Mouse (Mus musculus): ENCODE measurements around the gene Gm13090.

The Gm13090 gene

GRCm38 (mm10) chr4:151103646-151104045 is 14.3 kb downstream of the Gm13090 start:
- DNase-seq: no peak

DNA sequence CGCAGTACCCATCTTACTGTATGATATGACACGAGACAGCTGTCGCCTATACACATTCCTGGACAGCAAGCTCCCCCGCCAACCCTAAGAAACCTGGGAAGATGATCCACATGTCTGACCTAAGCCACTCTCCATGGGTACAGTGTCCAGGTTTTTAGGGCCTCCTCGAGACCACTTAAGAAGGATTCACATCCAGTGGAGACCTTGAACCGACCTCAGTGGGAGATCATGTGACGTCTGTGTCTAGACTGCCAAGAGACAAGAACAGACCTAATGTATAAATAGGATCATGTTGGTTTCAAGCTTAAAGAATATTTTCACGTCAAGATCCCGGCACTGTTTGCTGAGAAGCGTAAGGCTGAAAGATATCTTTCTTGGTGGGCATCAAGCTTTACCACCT is 14.8 kb downstream of the Gm13090 start:
- DNase-seq: no peak

- no peak for DNase-seq
Measured at GRCm38 (mm10) chr4:151105886-151106285, 16.5 kb downstream of the Gm13090 start.

DNA sequence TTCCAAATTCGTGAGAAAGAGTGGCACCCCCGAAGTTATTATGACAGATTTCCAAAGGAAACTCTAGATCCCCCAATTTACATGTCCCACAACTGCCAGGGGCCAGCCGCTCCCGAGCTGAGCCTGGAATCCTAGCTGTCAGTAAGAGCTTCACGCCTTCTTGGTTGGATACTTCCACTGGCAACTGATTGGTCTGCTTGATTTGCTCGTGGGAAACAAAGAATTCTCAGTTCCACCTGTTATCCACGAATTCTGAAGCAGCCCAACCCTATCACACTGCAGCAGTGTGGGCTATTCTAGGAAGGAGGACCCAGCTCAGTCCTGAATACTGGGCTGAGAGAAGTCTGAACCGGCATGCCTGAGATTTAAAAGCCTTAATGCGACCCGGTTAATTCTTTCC is 17.1 kb downstream of the Gm13090 start:
- DNase-seq: no peak

- peak; percentile 82 for DNase-seq
Measured at GRCm38 (mm10) chr4:151107131-151108001, 18.0 kb downstream of the Gm13090 start.

GRCm38 (mm10) chr4:151108028-151108771 is 18.8 kb downstream of the Gm13090 start:
- DNase-seq: peak; percentile 97

GRCm38 (mm10) chr4:151108834-151109241 is 19.5 kb downstream of the Gm13090 start:
- no peak for DNase-seq

DNA sequence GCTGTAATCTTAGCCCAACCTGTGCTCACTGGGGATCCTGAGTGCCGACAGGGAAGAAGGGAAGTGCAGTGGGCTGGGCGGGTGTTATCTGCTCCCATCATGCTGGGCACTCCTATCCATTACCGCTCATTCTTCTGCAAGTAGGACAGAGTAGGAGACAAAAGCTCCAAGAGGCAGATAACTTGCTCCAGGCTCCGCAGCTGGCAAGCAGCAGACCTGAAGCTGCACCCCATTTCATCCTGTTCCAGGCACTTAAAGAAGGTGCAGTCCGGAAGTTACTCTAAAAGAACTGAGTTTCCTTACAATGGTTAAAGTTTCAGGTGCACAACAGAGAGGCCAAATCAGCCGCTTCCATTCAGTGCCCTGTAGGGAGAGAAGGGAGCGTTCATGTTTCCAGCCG is 21.9 kb downstream of the Gm13090 start:
- DNase-seq: no peak

- no peak for DNase-seq
Measured at GRCm38 (mm10) chr4:151114574-151114973, 25.2 kb downstream of the Gm13090 start.

DNA sequence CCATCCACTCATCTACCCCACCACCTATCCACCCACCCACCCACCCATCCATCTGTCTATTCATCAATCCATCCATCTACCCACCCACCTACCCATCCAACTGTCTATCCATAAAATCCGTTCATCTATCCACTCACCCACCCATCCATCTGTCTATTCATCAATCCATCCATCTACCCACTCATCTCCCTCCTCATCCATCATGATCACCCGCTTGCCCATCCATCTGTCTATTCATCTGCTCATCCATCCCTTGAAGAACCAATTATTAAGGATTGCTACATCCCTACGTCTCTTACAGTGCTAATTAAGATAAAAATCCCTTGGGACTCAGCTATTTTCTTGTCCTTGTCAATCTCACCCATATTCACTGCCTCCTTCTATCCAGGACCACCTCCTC is 29.5 kb downstream of the Gm13090 start:
- no peak for DNase-seq

DNA sequence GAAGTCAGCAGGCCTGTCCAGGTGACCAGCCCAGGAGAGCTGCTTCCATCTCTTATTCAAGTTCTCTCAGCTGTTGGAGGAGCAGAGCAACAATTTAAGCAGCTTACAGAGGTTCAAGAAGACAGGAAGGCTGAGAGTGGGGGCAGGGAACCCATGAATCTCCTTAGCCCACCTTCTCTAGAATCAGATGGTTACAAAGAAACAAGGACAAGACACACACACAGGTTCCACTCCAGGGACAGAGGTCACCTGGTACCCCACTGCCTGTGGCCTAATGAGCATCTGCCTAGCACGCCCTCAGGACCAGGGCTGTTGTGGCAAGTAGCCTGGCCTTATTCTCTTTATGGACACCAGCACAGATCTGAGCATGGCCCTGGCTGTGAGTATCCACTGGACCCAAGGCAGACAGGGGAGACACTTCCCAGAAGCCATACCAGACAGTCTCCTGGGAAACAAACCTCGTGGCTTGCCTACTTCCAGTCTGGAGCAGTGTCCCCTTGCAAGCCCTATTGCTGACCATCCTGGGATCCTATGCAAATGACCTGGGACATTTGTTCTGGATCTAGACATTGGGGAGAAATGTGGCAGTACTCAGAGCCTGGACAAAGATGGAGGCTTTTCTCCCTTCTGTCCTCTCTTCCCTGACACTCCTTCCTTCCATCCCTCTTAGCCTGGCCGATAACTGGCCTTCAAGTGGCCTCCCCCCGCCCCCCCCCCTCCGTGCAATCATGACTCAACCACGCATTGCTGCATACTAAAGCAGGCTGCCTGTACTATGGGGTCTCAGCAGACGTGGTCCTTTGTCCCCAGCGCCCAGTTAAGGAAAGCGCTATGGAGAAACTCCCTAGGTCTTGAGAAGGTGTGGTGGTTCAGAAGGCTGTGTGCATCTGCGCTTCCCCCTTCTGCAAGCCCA is 38.5 kb downstream of the Gm13090 start:
- peak; percentile 72 for DNase-seq

DNA sequence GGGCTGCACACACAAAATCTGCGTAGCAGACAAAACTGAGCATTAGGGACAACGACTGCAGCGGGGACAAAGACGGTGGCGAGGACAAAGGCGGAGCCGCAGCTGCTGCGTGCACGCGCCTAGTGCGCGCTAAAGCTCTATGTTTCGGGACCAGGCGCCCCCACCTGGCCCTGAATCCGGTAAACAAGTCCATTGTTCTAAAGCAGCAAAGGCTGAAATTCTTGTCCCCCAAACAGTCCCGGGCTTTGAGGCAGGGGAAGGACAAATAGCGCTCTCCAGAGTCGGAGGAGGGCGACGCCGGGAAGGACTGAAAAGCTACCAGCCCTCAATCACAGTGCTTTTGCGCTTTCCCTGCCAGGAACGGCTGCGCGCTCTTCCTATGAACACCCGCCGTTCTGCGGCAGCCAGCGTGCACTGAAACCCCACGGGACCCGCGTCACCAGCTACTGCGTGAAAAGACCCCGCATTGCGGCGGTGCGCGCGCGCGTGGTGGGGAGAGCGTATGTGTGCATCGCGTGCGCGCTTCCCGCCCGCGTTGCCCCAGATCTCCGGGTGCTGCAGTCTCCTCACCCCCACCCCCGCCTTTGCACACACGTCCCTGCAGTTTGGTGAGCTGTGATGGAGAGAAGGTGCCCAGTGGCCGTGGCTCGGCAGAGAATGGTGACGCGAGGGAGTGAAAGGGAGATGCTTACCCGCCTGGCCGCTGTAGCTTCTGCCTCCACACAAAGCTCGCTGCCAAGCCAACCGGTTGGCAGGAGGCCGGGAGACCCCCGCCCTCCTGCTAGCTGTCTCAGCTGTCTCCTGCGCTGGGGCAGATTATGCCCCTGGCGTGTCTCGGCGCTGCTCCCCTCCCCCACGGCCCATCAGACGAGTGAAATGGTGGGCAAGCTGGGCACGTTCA is 39.5 kb downstream of the Gm13090 start:
- DNase-seq: peak; percentile 94

- no peak for DNase-seq
Measured at GRCm38 (mm10) chr4:151129725-151130557, 40.6 kb downstream of the Gm13090 start.

DNA sequence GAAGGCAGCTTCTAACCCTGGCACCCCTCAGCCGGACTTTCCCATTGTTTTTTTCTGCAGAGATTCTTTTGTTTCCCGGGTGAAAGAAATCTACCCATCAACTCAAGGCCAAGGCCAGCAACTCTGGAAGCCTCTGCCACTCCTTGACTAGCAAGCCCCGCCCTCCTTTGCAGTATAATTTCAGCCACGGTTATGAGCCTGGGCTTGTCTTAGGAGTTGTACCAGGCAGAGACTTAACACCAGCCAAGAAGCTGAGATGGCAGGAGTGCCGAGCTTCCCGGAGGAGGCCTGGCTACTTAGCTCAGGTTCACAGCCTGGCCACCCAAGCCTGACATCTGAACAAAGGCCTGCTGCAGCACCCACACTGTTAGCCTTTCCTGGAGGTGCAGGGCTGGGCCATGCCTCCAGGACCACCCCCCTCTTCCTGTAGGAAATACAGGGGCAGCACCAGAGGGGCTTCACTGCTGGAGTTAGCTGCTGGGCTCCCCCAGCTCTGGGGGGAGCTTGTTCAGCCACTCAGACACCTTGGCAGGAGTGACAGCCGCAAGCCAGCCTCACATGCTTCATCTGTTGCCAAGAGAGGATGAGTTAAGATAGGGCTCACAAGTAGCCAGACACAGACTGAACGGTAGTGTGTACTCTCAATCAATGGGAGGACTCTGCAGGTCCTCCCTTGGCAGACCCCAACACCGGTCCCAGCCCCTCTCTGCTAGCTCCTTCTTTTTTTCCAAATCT is 41.6 kb downstream of the Gm13090 start:
- DNase-seq: no peak

GRCm38 (mm10) chr4:151132493-151132892 is 43.1 kb downstream of the Gm13090 start:
- DNase-seq: no peak

DNA sequence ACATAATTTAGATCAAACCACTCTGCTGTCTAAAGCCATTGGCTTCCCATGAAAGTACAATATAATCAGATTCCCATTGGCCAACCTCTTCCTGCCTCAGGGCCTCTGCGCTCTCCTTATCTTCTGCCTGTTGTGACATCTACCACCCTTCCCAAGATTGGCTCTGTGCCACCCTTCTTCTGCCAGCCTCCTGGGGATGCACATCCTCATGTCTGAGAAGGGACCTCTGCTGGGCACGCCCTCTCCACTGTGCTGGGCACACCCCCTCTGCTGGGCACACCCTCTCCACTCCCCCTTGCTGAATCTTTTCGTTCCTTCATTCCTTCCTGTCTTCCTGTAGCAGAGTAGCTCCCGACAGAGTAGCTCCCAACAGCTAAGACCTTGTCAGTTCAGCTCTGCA is 44.4 kb downstream of the Gm13090 start:
- no peak for DNase-seq

- no peak for DNase-seq
Measured at GRCm38 (mm10) chr4:151135491-151135890, 46.1 kb downstream of the Gm13090 start.

- no peak for DNase-seq
Measured at GRCm38 (mm10) chr4:151137701-151138100, 48.3 kb downstream of the Gm13090 start.

DNA sequence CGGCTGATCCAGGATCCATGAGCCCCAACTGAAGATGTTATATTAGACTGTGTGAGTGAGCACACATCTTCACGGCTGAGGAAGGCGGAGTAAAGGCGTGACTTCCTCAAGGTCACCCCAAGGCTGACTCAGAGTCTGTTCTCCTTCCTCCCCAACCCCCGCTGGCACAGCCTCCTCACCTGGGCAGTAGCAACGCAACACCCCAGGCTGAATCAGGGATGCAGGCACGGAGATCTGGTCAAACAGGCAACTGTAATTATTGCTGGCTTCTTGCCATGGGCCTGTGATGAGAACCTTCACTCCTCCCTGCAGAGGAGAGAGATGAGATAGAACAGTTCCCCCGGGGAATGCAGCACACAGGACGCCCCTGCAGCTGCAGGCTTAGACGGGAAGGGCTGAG is 48.8 kb downstream of the Gm13090 start:
- peak; percentile 21 for DNase-seq

DNA sequence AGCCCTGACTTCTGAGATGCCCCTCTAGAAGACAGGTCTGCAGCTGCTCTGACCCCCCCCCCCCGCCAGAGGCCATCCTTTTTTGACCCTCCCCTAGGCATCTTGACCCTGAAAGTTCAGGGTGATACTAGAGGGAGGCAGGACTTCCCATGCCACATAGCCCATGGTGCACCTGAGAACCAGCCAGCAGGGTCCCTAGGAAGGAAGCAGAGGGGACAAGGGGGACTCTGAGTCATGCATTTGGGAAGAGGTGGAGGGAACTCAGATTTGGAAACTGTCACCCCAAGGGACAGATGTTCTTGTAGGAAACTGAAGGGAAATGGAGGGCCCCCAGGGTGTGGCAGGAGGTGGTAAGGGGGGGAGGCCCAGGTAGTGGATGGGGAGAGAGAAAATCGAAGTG is 49.2 kb downstream of the Gm13090 start:
- no peak for DNase-seq

Measured in embryo, embryonic 11 days (tissue).